Mouse (Mus musculus): ENCODE data around the gene Cenpf.

DNA sequence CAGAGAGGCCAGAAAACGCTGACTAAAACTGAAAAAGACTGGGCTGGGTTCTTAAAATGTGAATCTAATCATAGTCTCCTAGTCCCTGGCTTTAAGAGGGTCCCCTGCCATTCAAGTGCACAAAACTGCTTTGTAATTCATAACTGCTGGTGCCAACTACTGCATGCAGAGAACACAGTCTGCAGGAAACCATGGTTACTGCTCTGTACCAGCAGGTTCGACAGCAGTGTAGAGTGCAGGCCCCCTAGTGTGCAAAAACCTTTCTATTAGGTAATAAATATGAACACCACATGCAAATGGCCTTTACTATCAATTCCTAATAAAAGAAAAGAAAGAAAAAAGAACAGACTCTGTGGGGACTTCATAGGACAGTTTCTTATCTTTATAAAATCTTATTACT, 42.5 kb downstream of the Cenpf start:
- TF ChIP-seq CTCF (IDR thresholded peaks at IDR 0.05; ENCODE audit: low read depth, low read length) (no peak), POLR2A (IDR thresholded peaks at IDR 0.05; ENCODE audit: insufficient read depth, low read length) (no peak)

All from ES-Bruce4 (cell line).